Mouse (Mus musculus) telencephalon, adult 2 months (tissue): ENCODE data around the gene Wfdc11.
"Not testable (repeated sequence)": the region's sequence is repeated elsewhere in the genome, so short reads cannot be mapped to it uniquely, and the experiment has no call there.

Experiments used
- DNase-seq: peaks from one replicate; pipeline ENCODE4 v3.0.0-alpha.2; 2011; ENCODE audit warnings: low read depth, low spot score

Wfdc11 gene

DNA sequence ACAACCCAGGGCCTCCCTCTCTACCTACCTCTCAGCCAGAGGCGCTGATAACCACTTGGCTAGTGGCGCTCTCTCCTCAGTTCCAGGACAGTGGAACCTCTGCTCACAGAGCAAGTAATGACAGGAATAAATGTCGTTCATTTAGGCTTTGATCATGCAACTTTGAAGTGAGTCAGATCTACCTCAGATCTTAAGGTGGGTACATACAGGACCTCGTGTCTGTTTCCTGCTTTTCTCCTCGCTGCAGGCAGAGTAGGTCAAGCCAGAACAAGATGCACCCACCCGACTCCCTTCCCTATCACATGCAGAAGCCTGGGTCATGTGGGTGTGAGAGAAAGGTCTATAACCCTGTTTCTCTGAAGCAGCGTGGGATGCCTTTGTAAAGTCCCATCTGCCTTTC is at the start of gene Wfdc11:
TSS of gene Wfdc11 (minus strand) at position 101 of the 400 bp plus-strand sequence.
- DNase-seq, result no peak

- no peak for DNase-seq
These were observed 49.4 kb upstream of the Wfdc11 start for GRCm38 (mm10) chr2:164723276-164723675.

GRCm38 (mm10) chr2:164716194-164716786 is 42.4 kb upstream of the Wfdc11 start:
- DNase-seq, result not testable (repeated sequence)

DNA sequence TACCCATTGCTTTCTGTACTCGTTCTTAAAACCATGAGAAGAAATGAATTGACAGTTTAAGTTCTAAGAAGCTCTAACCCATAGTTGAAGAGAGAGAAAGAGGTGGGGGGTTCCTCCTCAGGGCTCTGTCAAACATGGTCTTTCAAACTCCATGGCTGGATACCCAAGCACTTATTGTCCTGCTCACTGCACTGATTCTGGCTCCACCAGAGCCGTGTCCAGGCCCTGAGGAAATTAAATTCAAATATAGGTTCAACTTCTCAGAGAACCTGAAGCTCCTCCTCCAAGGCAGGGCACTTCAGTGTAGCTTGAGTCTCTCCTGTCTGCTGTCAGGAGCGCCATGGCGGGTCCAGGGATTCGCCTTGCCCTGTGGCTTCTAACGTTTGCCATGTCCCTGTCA is 41.1 kb upstream of the Wfdc11 start, which contains the start of gene Spint5:
TSS of gene Spint5 (plus strand) at position 301 of the 400 bp plus-strand sequence.
- DNase-seq, result no peak

DNA sequence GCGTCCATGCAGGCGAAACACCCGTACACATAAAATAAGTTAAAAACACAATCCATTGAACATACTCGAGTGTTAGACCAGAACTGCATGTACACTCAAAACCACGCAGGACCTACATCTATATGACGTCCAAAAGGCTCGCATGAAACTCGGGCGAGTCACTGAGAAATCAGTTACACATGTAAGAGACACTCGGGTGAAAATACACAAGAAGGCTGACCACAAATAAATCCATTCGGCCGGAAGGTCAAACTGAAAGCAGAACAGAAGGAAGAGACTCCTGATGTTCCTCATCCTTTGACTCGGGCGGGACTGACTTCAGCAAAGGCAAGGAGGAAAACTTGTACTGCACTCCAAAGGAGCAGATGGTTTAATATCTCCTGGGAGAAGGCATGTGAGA is 32.1 kb upstream of the Wfdc11 start:
- no peak for DNase-seq

DNA sequence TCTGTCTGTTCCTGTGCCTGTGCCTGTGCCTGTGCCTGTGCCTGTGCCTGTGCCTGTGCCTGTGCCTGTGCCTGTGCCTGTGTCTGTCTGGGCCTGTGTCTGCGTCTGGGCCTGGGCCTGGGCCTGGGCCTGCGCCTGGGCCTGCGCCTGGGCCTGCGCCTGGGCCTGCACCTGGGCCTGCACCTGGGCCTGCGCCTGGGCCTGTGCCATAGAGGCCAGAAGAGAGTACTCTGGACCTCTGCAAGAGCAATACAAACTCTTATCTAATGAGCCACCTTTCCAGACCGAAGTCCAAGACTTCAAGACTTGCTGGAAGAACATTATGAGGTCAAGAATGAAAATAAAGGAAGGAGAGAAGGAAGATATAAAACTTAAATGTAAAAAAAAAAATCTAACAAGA is 31.4 kb upstream of the Wfdc11 start:
- no peak for DNase-seq

- no peak for DNase-seq
These were observed 30.3 kb upstream of the Wfdc11 start for GRCm38 (mm10) chr2:164704235-164704634.

DNA sequence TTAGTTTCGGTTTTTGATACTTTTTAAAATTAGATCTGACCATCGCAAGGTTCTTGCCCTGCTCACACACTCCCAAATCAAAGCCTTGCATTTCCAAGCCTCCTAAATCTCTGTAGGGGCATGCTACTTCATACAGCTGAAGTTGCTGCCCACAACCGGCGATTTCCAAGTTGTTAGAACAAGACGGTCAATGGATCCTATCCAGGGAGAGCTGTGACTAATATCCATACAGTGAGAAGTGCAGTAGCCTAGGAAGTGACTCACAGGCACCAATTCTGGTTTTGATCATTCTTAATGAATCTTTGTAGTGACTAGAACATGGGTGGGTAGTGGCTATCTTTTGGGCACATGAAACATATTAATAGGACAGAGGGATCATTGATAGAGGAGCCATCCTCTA is 27.9 kb upstream of the Wfdc11 start:
- no peak for DNase-seq

- no peak for DNase-seq
These were observed 27.1 kb upstream of the Wfdc11 start for GRCm38 (mm10) chr2:164700959-164701358.

GRCm38 (mm10) chr2:164698201-164698600 is 24.3 kb upstream of the Wfdc11 start, which contains the start of gene Spint4:
TSS of gene Spint4 (plus strand) at chr2:164698501.
- no peak for DNase-seq

DNA sequence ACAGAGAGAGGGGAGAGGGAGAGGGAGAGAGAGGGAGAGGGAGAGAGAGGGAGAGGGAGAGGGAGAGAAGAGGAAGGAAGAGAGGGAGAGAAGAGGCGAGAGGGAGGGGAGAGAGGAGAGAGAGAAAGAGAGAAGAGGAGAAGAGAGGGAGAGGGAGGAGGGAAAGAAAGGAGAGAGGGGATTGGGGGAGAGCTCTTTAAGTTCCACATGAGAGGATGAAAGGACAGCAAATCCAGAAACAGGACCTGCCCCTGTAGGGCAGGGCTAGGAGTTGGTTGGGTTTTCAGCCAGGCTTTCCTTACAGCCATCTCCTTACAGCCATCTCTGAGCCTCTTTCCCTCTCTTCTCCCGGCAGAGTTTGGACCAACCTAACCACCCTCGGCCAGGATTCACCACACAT is 10.9 kb upstream of the Wfdc11 start, which contains the start of gene Wfdc13:
TSS of gene Wfdc13 (plus strand) at position 301 of the 400 bp plus-strand sequence.
- no peak for DNase-seq

DNA sequence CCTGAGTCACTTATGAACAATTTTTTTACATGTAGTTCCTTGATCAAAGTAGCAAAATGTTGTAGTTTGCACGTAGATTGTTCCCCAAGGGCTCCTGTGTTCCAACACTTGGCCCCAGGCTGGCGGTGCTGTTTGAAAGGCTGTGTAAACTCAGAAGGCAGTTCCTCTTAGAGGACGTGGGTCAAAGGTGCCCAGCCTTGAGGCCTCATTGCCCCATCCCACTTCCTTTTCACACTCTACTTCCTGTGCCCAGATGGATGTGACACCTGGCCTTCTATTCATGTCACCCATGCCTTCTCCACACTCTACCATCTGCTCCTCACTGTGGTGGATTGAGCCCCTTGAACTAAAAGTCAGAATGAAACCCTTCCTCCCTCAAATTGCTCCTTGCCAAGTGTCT is 6.0 kb upstream of the Wfdc11 start:
- no peak for DNase-seq

- DNase-seq, result peak; percentile 16
These were observed 5.2 kb upstream of the Wfdc11 start for GRCm38 (mm10) chr2:164678848-164679625.

GRCm38 (mm10) chr2:164676916-164677685 is 3.2 kb upstream of the Wfdc11 start:
- no peak for DNase-seq

DNA sequence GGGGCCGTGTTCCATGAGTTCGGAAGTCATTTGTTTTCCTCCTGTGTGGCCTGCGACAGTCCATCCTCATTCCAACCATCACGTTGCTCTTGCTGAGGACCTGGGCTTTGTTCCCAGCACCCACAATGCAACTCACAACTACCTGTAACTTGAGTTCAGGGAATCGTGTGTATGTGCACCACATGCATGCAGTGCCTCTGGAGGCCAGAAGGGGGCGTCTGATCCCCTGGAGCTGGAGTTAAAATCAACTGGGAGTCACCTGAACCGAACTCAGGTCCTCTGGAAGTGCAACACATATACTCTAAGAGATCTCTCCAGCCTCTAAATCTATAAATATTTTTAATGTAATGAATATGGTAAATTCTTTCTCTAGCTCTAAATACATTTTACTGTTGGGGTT is 2.2 kb upstream of the Wfdc11 start:
- DNase-seq, result no peak

DNA sequence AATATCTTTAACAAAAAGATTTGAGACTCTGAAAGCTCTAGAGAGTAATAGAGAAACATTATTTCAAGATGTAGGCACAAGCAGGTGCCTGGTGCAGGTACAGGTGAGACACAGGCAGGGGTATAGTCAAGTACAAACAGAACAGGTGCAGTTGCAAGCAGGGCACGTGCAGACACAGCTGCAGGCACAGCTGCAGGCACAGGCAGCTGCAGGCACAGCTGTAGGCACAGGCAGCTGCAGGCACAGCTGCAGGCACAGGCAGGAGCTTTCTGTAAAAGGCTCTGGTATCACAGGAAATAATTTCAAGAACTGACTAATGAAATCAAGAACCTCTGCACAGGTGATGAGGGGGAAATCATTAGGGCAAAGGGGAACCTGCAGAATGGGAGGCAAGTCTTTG is 2.9 kb downstream of the Wfdc11 start:
- DNase-seq, result no peak

- no peak for DNase-seq
These were observed 3.6 kb downstream of the Wfdc11 start for GRCm38 (mm10) chr2:164670261-164670660.

GRCm38 (mm10) chr2:164664851-164665250 is 9.0 kb downstream of the Wfdc11 start:
- DNase-seq, result no peak

DNA sequence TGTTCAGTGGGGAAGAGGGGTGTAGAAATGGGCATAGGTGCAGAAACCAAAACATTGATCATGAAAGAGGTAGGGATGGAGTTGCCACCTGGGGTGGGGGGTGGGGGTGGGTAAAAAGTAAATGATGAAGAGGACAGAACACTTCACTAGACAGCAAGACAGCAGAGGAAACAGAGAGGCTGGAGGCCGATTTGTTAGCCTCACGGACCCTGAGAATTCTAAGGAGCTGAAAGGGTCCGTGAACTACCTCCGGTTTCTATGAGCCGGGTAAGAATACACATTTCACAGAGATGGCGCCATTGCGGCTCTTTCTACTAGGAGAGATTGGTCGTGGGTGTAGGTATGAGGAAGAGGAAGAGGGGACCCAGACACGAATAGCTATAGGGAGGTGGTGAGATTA is 17.4 kb downstream of the Wfdc11 start, which contains the start of gene Wfdc9:
TSS of gene Wfdc9 (minus strand) at position 101 of the 400 bp plus-strand sequence.
- no peak for DNase-seq

- no peak for DNase-seq
These were observed 18.0 kb downstream of the Wfdc11 start, which contains the start of gene Wfdc10 for GRCm38 (mm10) chr2:164655858-164656257. TSS of gene Wfdc10 (plus strand) at chr2:164656046.

DNA sequence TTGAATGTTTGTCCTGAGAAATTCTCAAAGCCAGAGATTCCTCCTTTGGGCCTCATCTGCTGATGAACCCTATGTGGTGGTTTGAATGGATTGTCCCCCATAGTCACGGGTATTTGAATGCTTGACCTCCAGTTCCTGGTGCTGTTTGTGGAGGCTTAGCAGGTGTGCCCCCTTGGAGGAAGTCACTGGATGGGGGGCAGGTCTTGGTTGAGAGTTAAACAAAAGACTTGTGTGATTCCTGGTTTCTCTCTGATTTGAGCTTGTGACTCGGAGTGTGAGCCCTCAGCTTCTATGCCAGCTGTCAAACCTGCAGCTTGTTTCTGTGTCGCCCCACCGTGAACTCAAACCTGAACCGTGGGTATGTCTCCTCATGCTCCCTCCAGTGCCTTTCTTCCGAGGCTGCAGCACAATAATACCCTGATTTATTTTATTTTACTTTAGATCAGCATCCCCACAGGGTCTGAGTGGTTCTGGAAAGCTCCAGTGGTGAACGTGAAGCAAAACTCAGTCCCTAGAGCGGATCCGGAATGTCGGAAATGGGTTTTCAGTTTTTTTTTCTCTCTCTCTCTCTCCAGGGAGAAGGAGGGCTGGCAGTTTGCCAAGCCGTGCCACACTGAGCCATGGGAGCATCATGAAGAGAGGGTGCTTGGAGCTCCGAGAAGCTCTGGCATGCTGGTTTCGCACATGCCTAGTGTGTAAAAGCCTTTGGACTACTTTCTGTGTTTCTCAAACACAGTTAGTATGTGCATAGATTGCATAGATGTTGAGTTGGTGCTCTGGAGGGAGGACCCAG is 31.8 kb downstream of the Wfdc11 start:
- no peak for DNase-seq
